Mouse (Mus musculus) myocyte (in vitro differentiated cells): ENCODE results near the gene Dpp6. TPM values are rescaled to one million over a fixed set of nuclear protein-coding genes. Genes with fewer than 3 reads are reported as not detected.

ENCODE experiments used
- H3K27me3 ChIP-seq: one replicate; pipeline ENCODE4 v1.6.1; 2011; ENCODE audit not compliant: control insufficient read depth, insufficient read depth, insufficient read length
- H3K36me3 ChIP-seq: one replicate; pipeline ENCODE4 v1.6.1; 2011; ENCODE audit not compliant: control insufficient read depth, insufficient read depth
- H3K4me2 ChIP-seq: one replicate; pipeline ENCODE4 v1.6.1; 2011; ENCODE audit warnings: low read depth, control low read depth
- H3K4me3 ChIP-seq: one replicate; pipeline ENCODE4 v1.5.1; 2011; ENCODE audit warnings: mild to moderate bottlenecking, control low read depth, moderate library complexity
- H3K79me2 ChIP-seq: one replicate; pipeline ENCODE4 v1.6.1; 2011; ENCODE audit not compliant: control insufficient read depth, insufficient read depth
- H3ac ChIP-seq: one replicate; pipeline ENCODE4 v1.6.1; 2011; ENCODE audit not compliant: control insufficient read depth, insufficient read length
- CEBPB ChIP-seq: IDR thresholded peaks from 2 replicates; pipeline ENCODE4 v1.6.1; 2011; ENCODE audit warnings: mild to moderate bottlenecking, moderate library complexity; ENCODE audit not compliant: poor library complexity, insufficient read depth, severe bottlenecking
- E2F4 ChIP-seq: IDR thresholded peaks from one replicate; pipeline ENCODE4 v1.6.1; 2011; ENCODE audit warnings: mild to moderate bottlenecking, control low read depth, moderate library complexity; ENCODE audit not compliant: insufficient read depth
- MAX ChIP-seq: IDR thresholded peaks from one replicate; pipeline ENCODE4 v1.6.1; 2011; ENCODE audit warnings: low read depth, mild to moderate bottlenecking, control low read depth
- MYOD1 ChIP-seq, 3 experiments: IDR thresholded peaks; one replicate each; pipeline ENCODE4 v1.6.1; 2011; ENCODE audit warnings: control low read depth in 2 of 3, low read depth in 2 of 3, mild to moderate bottlenecking in 2 of 3, moderate library complexity in 1 of 3; ENCODE audit not compliant: insufficient read length in 2 of 3, control insufficient read depth in 1 of 3
- MYOG ChIP-seq, 3 experiments: IDR thresholded peaks; one replicate each; pipeline ENCODE4 v1.6.1; 2011; ENCODE audit warnings: control low read depth in 2 of 3, low read depth in 2 of 3, mild to moderate bottlenecking in 2 of 3; ENCODE audit not compliant: insufficient read length in 2 of 3, control insufficient read depth in 1 of 3, insufficient read depth in 1 of 3
- POLR2A ChIP-seq: IDR thresholded peaks from one replicate; pipeline ENCODE4 v1.6.1; 2011; ENCODE audit warnings: low read depth, mild to moderate bottlenecking, control low read depth, moderate library complexity; ENCODE audit not compliant: insufficient read length
- POLR2AphosphoS2 ChIP-seq: IDR thresholded peaks from one replicate; pipeline ENCODE4 v1.6.1; 2011; ENCODE audit warnings: low read depth, control low read depth; ENCODE audit not compliant: insufficient read length
- REST ChIP-seq: IDR thresholded peaks from one replicate; pipeline ENCODE4 v1.6.1; 2011; ENCODE audit warnings: mild to moderate bottlenecking, control low read depth, moderate library complexity; ENCODE audit not compliant: insufficient read depth, insufficient read length
- SRF ChIP-seq: IDR thresholded peaks from one replicate; pipeline ENCODE4 v1.6.1; 2011; ENCODE audit warnings: low read depth; ENCODE audit not compliant: control insufficient read depth, insufficient read length
- TCF12 ChIP-seq: IDR thresholded peaks from one replicate; pipeline ENCODE4 v1.6.1; 2011; ENCODE audit warnings: mild to moderate bottlenecking, control low read depth; ENCODE audit not compliant: poor library complexity, insufficient read depth, severe bottlenecking
- TCF3 ChIP-seq: IDR thresholded peaks from one replicate; pipeline ENCODE4 v1.6.1; 2011; ENCODE audit warnings: low read depth, control low read depth; ENCODE audit not compliant: insufficient read length
- USF1 ChIP-seq: IDR thresholded peaks from one replicate; pipeline ENCODE4 v1.6.1; 2011; ENCODE audit warnings: low read depth, mild to moderate bottlenecking, control low read depth, moderate library complexity
- polyA plus RNA-seq: library from polyadenylated mRNA; unstranded; fragments of >200 nt; fragmentation: generic; extraction: Trizol; gene quantifications from one replicate; pipeline ENCODE4 v1.2.1, GENCODE M21; 2012; ENCODE audit warnings: missing spikeins

Gene Dpp6
- polyA plus RNA-seq, 1 experiment: 0.06 TPM

GRCm38 (mm10) chr5:27278120-27278645 is 461.2 kb downstream of the Dpp6 start:
- Histone ChIP-seq H3K4me3 (no peak overlapping the region), H3K79me2 (no peaks in the 10 kb centered on the region), H3K36me3 (no peaks in the 10 kb centered on the region), H3K27me3 (no peaks in the 10 kb centered on the region), H3ac (no peak overlapping the region), H3K4me2 (no peak overlapping the region)
- TF ChIP-seq POLR2A (no peak), MYOG (IDR thresholded peaks at IDR 0.05; ENCODE audit: control insufficient read depth in 1 of 3, insufficient read depth in 1 of 3, insufficient read length in 2 of 3, low read depth in 2 of 3) (no peak), CEBPB (no peak), E2F4 (no peak), USF1 (no peak), TCF3 (no peak), MAX (no peak), TCF12 (no peak), POLR2AphosphoS2 (no peak), REST (no peak), MYOD1 (IDR thresholded peaks at IDR 0.05; ENCODE audit: control insufficient read depth in 1 of 3, insufficient read length in 2 of 3, low read depth in 2 of 3) (no peak), SRF (no peak)

GRCm38 (mm10) chr5:27286876-27287275 is 469.9 kb downstream of the Dpp6 start:
- no peaks in the 10 kb centered on the region for H3K36me3 ChIP-seq
- TF ChIP-seq SRF: no peak
- no peak for TF ChIP-seq MYOG (IDR thresholded peaks at IDR 0.05; ENCODE audit: control insufficient read depth in 1 of 3, insufficient read depth in 1 of 3, insufficient read length in 2 of 3, low read depth in 2 of 3)
- TF ChIP-seq USF1: no peak
- no peak for TF ChIP-seq POLR2A
- no peak for TF ChIP-seq MAX
- TF ChIP-seq POLR2AphosphoS2: no peak
- TF ChIP-seq MYOD1 (IDR thresholded peaks at IDR 0.05; ENCODE audit: control insufficient read depth in 1 of 3, insufficient read length in 2 of 3, low read depth in 2 of 3): no peak
- TF ChIP-seq REST: no peak
- TF ChIP-seq CEBPB: no peak
- TF ChIP-seq TCF12: no peak
- no peak for TF ChIP-seq TCF3
- no peak for TF ChIP-seq E2F4
- no peak overlapping the region for H3ac ChIP-seq

GRCm38 (mm10) chr5:27291378-27291777 is 474.4 kb downstream of the Dpp6 start:
- Histone ChIP-seq H3K4me3 (no peak overlapping the region), H3ac (no peak overlapping the region), H3K27me3 (no peaks in the 10 kb centered on the region), H3K79me2 (no peaks in the 10 kb centered on the region), H3K4me2 (no peak overlapping the region), H3K36me3 (no peaks in the 10 kb centered on the region)
- TF ChIP-seq MYOD1 (IDR thresholded peaks at IDR 0.05; ENCODE audit: control insufficient read depth in 1 of 3, insufficient read length in 2 of 3, low read depth in 2 of 3): no peak
- no peak for TF ChIP-seq MYOG (IDR thresholded peaks at IDR 0.05; ENCODE audit: control insufficient read depth in 1 of 3, insufficient read depth in 1 of 3, insufficient read length in 2 of 3, low read depth in 2 of 3)
- TF ChIP-seq TCF3: no peak
- TF ChIP-seq SRF: no peak
- TF ChIP-seq USF1: no peak
- TF ChIP-seq TCF12: no peak
- TF ChIP-seq E2F4: no peak
- TF ChIP-seq MAX: no peak

More at GRCm38 (mm10) chr5:27286876-27287275, 469.9 kb downstream of the Dpp6 start:
- no peak overlapping the region for H3K4me2 ChIP-seq
- H3K27me3 ChIP-seq: no peaks in the 10 kb centered on the region
- no peak overlapping the region for H3K4me3 ChIP-seq
- no peaks in the 10 kb centered on the region for H3K79me2 ChIP-seq

- Histone ChIP-seq H3ac (no peak overlapping the region), H3K4me2 (no peak overlapping the region), H3K27me3 (no peaks in the 10 kb centered on the region), H3K4me3 (no peak overlapping the region), H3K36me3 (no peaks in the 10 kb centered on the region), H3K79me2 (no peaks in the 10 kb centered on the region)
- TF ChIP-seq POLR2AphosphoS2 (no peak), USF1 (no peak), POLR2A (no peak), MYOG (IDR thresholded peaks at IDR 0.05; ENCODE audit: control insufficient read depth in 1 of 3, insufficient read depth in 1 of 3, insufficient read length in 2 of 3, low read depth in 2 of 3) (no peak), CEBPB (no peak), E2F4 (no peak), REST (no peak), MYOD1 (IDR thresholded peaks at IDR 0.05; ENCODE audit: control insufficient read depth in 1 of 3, insufficient read length in 2 of 3, low read depth in 2 of 3) (no peak), TCF3 (no peak), SRF (no peak), TCF12 (no peak)
These were observed 475.2 kb downstream of the Dpp6 start for GRCm38 (mm10) chr5:27292236-27292635.

- Histone ChIP-seq H3K79me2 (no peaks in the 10 kb centered on the region), H3K4me2 (no peak overlapping the region), H3ac (no peak overlapping the region), H3K4me3 (no peak overlapping the region), H3K27me3 (no peaks in the 10 kb centered on the region), H3K36me3 (no peaks in the 10 kb centered on the region)
- TF ChIP-seq TCF12 (no peak), E2F4 (no peak), POLR2AphosphoS2 (no peak), POLR2A (no peak), TCF3 (no peak), MYOD1 (IDR thresholded peaks at IDR 0.05; ENCODE audit: control insufficient read depth in 1 of 3, insufficient read length in 2 of 3, low read depth in 2 of 3) (no peak), CEBPB (no peak), REST (no peak), SRF (no peak), MYOG (IDR thresholded peaks at IDR 0.05; ENCODE audit: control insufficient read depth in 1 of 3, insufficient read depth in 1 of 3, insufficient read length in 2 of 3, low read depth in 2 of 3) (no peak), MAX (no peak), USF1 (no peak)
These were observed 487.1 kb downstream of the Dpp6 start for GRCm38 (mm10) chr5:27304115-27304514.
